Mouse (Mus musculus) myocyte (in vitro differentiated cells): ENCODE measurements around the gene Ptprr. TPM values are rescaled to one million over a fixed set of nuclear protein-coding genes. Genes with fewer than 3 reads are reported as not detected.

ENCODE experiments used
- H3K27me3 ChIP-seq: one replicate; pipeline ENCODE4 v1.6.1; 2011; ENCODE audit not compliant: control insufficient read depth, insufficient read depth, insufficient read length
- H3K36me3 ChIP-seq: one replicate; pipeline ENCODE4 v1.6.1; 2011; ENCODE audit not compliant: control insufficient read depth, insufficient read depth
- H3K4me2 ChIP-seq: one replicate; pipeline ENCODE4 v1.6.1; 2011; ENCODE audit warnings: low read depth, control low read depth
- H3K4me3 ChIP-seq: one replicate; pipeline ENCODE4 v1.5.1; 2011; ENCODE audit warnings: mild to moderate bottlenecking, control low read depth, moderate library complexity
- H3K79me2 ChIP-seq: one replicate; pipeline ENCODE4 v1.6.1; 2011; ENCODE audit not compliant: control insufficient read depth, insufficient read depth
- H3ac ChIP-seq: one replicate; pipeline ENCODE4 v1.6.1; 2011; ENCODE audit not compliant: control insufficient read depth, insufficient read length
- CEBPB ChIP-seq: IDR thresholded peaks from 2 replicates; pipeline ENCODE4 v1.6.1; 2011; ENCODE audit warnings: mild to moderate bottlenecking, moderate library complexity; ENCODE audit not compliant: poor library complexity, insufficient read depth, severe bottlenecking
- E2F4 ChIP-seq: IDR thresholded peaks from one replicate; pipeline ENCODE4 v1.6.1; 2011; ENCODE audit warnings: mild to moderate bottlenecking, control low read depth, moderate library complexity; ENCODE audit not compliant: insufficient read depth
- MAX ChIP-seq: IDR thresholded peaks from one replicate; pipeline ENCODE4 v1.6.1; 2011; ENCODE audit warnings: low read depth, mild to moderate bottlenecking, control low read depth
- MYOD1 ChIP-seq, 3 experiments: IDR thresholded peaks; one replicate each; pipeline ENCODE4 v1.6.1; 2011; ENCODE audit warnings: control low read depth in 2 of 3, low read depth in 2 of 3, mild to moderate bottlenecking in 2 of 3, moderate library complexity in 1 of 3; ENCODE audit not compliant: insufficient read length in 2 of 3, control insufficient read depth in 1 of 3
- MYOG ChIP-seq, 3 experiments: IDR thresholded peaks; one replicate each; pipeline ENCODE4 v1.6.1; 2011; ENCODE audit warnings: control low read depth in 2 of 3, low read depth in 2 of 3, mild to moderate bottlenecking in 2 of 3; ENCODE audit not compliant: insufficient read length in 2 of 3, control insufficient read depth in 1 of 3, insufficient read depth in 1 of 3
- POLR2A ChIP-seq: IDR thresholded peaks from one replicate; pipeline ENCODE4 v1.6.1; 2011; ENCODE audit warnings: low read depth, mild to moderate bottlenecking, control low read depth, moderate library complexity; ENCODE audit not compliant: insufficient read length
- POLR2AphosphoS2 ChIP-seq: IDR thresholded peaks from one replicate; pipeline ENCODE4 v1.6.1; 2011; ENCODE audit warnings: low read depth, control low read depth; ENCODE audit not compliant: insufficient read length
- REST ChIP-seq: IDR thresholded peaks from one replicate; pipeline ENCODE4 v1.6.1; 2011; ENCODE audit warnings: mild to moderate bottlenecking, control low read depth, moderate library complexity; ENCODE audit not compliant: insufficient read depth, insufficient read length
- SRF ChIP-seq: IDR thresholded peaks from one replicate; pipeline ENCODE4 v1.6.1; 2011; ENCODE audit warnings: low read depth; ENCODE audit not compliant: control insufficient read depth, insufficient read length
- TCF12 ChIP-seq: IDR thresholded peaks from one replicate; pipeline ENCODE4 v1.6.1; 2011; ENCODE audit warnings: mild to moderate bottlenecking, control low read depth; ENCODE audit not compliant: poor library complexity, insufficient read depth, severe bottlenecking
- TCF3 ChIP-seq: IDR thresholded peaks from one replicate; pipeline ENCODE4 v1.6.1; 2011; ENCODE audit warnings: low read depth, control low read depth; ENCODE audit not compliant: insufficient read length
- USF1 ChIP-seq: IDR thresholded peaks from one replicate; pipeline ENCODE4 v1.6.1; 2011; ENCODE audit warnings: low read depth, mild to moderate bottlenecking, control low read depth, moderate library complexity
- polyA plus RNA-seq: library from polyadenylated mRNA; unstranded; fragments of >200 nt; fragmentation: generic; extraction: Trizol; gene quantifications from one replicate; pipeline ENCODE4 v1.2.1, GENCODE M21; 2012; ENCODE audit warnings: missing spikeins

Ptprr gene
- 0.11 TPM for polyA plus RNA-seq

- no peaks in the 10 kb centered on the region for H3K79me2 ChIP-seq
- no peak within 1 kb of the TSS for H3K4me3 ChIP-seq
- no peaks in the 10 kb centered on the region for H3K27me3 ChIP-seq
- peak within 1 kb of the TSS; percentile 12 for H3K4me2 ChIP-seq
- TF ChIP-seq TCF12 (no peak), CEBPB (no peak), REST (no peak), POLR2AphosphoS2 (no peak), TCF3 (no peak), USF1 (no peak), E2F4 (no peak), MAX (no peak), SRF (no peak), POLR2A (no peak), MYOG (IDR thresholded peaks at IDR 0.05; ENCODE audit: control insufficient read depth in 1 of 3, insufficient read depth in 1 of 3, insufficient read length in 2 of 3, low read depth in 2 of 3) (no peak), MYOD1 (IDR thresholded peaks at IDR 0.05; ENCODE audit: control insufficient read depth in 1 of 3, insufficient read length in 2 of 3, low read depth in 2 of 3) (no peak)
- no peaks in the 10 kb centered on the region for H3K36me3 ChIP-seq
- H3ac ChIP-seq: no peak within 1 kb of the TSS
Measured at GRCm38 (mm10) chr10:116017845-116018479, at the start of gene Ptprr. Gene Ptprr (plus strand): TSS chr10:116018213.

DNA sequence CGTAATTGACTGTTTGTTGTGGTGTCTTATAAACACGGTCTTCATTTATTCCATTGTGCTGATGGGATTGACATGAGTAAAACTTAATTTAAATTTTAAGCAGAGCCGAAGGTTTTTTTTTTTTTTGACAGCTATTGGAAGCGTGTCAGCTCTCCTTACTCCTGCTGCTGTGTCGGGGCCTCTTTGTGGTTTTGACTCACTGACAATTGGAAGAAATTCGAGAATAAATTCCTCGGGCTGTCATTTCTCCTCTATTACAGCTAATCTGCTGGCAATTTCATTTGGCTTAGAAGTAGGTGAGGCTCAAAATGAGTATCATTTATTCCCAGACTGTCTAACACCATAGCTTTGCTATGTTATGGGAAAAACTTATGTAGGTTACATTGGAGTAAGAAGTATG lies 41.7 kb upstream of the Ptprr start:
- no peaks in the 10 kb centered on the region for H3K79me2 ChIP-seq
- no peaks in the 10 kb centered on the region for H3K36me3 ChIP-seq
- H3K27me3 ChIP-seq: no peaks in the 10 kb centered on the region
- H3K4me3 ChIP-seq: no peak overlapping the region
- peak overlapping the region; percentile 10 for H3K4me2 ChIP-seq
- TF ChIP-seq USF1 (no peak), POLR2A (no peak), MYOG (IDR thresholded peaks at IDR 0.05; ENCODE audit: control insufficient read depth in 1 of 3, insufficient read depth in 1 of 3, insufficient read length in 2 of 3, low read depth in 2 of 3) (no peak)
- no peak overlapping the region for H3ac ChIP-seq

- Histone ChIP-seq H3ac (no peak overlapping the region), H3K36me3 (no peaks in the 10 kb centered on the region), H3K79me2 (no peaks in the 10 kb centered on the region), H3K4me2 (no peak overlapping the region), H3K4me3 (no peak overlapping the region), H3K27me3 (peaks cover 6% of the 10 kb centered on the region)
- TF ChIP-seq MYOG (IDR thresholded peaks at IDR 0.05; ENCODE audit: control insufficient read depth in 1 of 3, insufficient read depth in 1 of 3, insufficient read length in 2 of 3, low read depth in 2 of 3): no peak
- TF ChIP-seq POLR2A: no peak
- TF ChIP-seq USF1: no peak
- no peak for TF ChIP-seq POLR2AphosphoS2
- no peak for TF ChIP-seq E2F4
- no peak for TF ChIP-seq CEBPB
- no peak for TF ChIP-seq MAX
- no peak for TF ChIP-seq REST
- no peak for TF ChIP-seq TCF12
- no peak for TF ChIP-seq TCF3
- TF ChIP-seq MYOD1 (IDR thresholded peaks at IDR 0.05; ENCODE audit: control insufficient read depth in 1 of 3, insufficient read length in 2 of 3, low read depth in 2 of 3): no peak
Measured at GRCm38 (mm10) chr10:115978992-115979391, 39.0 kb upstream of the Ptprr start.

- H3ac ChIP-seq: no peak overlapping the region
- no peak for TF ChIP-seq POLR2A
- no peak for TF ChIP-seq MAX
- no peak for TF ChIP-seq SRF
- no peak for TF ChIP-seq POLR2AphosphoS2
- no peaks in the 10 kb centered on the region for H3K36me3 ChIP-seq
Measured at GRCm38 (mm10) chr10:115980018-115980417, 38.0 kb upstream of the Ptprr start.

GRCm38 (mm10) chr10:115984308-115984707 lies 33.7 kb upstream of the Ptprr start:
- Histone ChIP-seq H3K4me3 (no peak overlapping the region), H3K79me2 (no peaks in the 10 kb centered on the region), H3K4me2 (no peak overlapping the region), H3K27me3 (peaks cover 6% of the 10 kb centered on the region), H3ac (no peak overlapping the region), H3K36me3 (no peaks in the 10 kb centered on the region)
- TF ChIP-seq TCF3: no peak

More at GRCm38 (mm10) chr10:115980018-115980417, 38.0 kb upstream of the Ptprr start:
- peaks cover 6% of the 10 kb centered on the region for H3K27me3 ChIP-seq
- no peaks in the 10 kb centered on the region for H3K79me2 ChIP-seq
- no peak overlapping the region for H3K4me2 ChIP-seq
- no peak overlapping the region for H3K4me3 ChIP-seq

GRCm38 (mm10) chr10:116001838-116002237 lies 16.2 kb upstream of the Ptprr start:
- Histone ChIP-seq H3K79me2 (no peaks in the 10 kb centered on the region), H3ac (no peak overlapping the region), H3K4me2 (no peak overlapping the region), H3K27me3 (no peaks in the 10 kb centered on the region), H3K4me3 (no peak overlapping the region), H3K36me3 (no peaks in the 10 kb centered on the region)
- TF ChIP-seq TCF12 (no peak), TCF3 (no peak), POLR2AphosphoS2 (no peak), MAX (no peak), USF1 (no peak), CEBPB (no peak), E2F4 (no peak), REST (no peak)
